Mouse (Mus musculus): ENCODE results near the gene Gm5431. TPM values are rescaled to one million over a fixed set of nuclear protein-coding genes. Genes with fewer than 3 reads are reported as not detected.
"Not testable (repeated sequence)": the region's sequence is repeated elsewhere in the genome, so short reads cannot be mapped to it uniquely, and the experiment has no call there.

The Gm5431 gene
- polyA plus RNA-seq, 1 experiment from 2014 or later = 0.12 TPM

DNA sequence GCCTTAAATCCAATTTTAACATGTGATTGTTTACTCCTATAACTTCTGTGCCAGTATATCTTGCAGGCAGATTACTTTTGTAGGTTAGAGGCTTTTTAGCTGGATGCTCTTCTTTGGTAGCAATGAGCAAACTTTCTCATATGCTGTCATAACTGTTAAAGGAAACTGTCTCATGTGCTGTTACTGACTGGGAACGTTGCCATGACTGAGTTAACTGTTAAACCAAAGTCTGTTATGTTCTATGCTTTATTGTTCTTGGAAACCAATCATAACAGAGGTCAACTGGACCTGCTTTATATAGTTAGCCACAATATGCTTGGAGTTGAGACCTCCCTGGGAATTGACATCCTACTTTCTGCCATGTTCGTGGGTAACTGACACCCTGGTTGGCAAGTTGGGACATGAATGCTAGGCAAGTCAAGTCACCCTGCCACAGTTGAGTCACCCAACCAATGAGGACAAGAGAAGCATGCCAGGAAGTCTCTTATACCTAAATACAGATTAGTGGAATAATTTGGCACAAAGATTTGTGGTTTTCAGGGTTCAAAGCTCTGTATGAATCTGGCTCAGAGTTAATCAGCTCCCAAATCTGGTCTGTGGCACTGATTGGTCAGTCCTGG, 3.1 kb downstream of the Gm5431 start:
- Histone ChIP-seq H3K27ac (no peak overlapping the region), H3K27me3 (ENCODE audit: insufficient read depth, poor library complexity, severe bottlenecking) (no peaks in the 10 kb centered on the region), H3K4me1 (replicated peaks) (no peaks in the 10 kb centered on the region), H3K36me3 (no peaks in the 10 kb centered on the region), H3K4me3 (no peak overlapping the region), H3K9me3 (no peaks in the 10 kb centered on the region)
- WGBS = 84% methylated on average over 2 of the region's 2 CpGs
- no peak for DNase-seq (ENCODE audit: low spot score)

DNA sequence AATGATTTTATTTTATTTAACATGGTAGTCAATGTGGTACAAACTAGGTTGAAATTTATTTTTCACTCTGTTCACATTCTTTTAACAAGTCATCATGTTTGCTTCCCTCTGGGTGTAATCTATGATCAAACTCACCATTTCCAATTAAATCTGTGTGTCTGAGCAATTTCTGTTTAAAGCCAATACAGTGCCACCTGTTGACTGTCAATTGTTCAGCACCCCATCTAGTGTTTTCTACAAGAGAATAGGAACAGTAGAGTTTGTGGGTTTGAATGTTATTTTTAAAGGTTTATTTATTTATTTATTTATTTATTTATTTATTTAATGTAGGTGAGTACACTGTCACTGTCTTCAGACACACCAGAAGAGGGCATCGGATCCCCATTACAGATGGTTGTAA, 25.3 kb downstream of the Gm5431 start:
- WGBS = 100% methylated on average over 1 of the region's 1 CpGs
- DNase-seq (ENCODE audit: low spot score) = no peak
- Histone ChIP-seq H3K4me3 (no peak overlapping the region), H3K36me3 (no peaks in the 10 kb centered on the region), H3K27me3 (ENCODE audit: insufficient read depth, poor library complexity, severe bottlenecking) (peaks cover 14% of the 10 kb centered on the region), H3K27ac (no peak overlapping the region), H3K9me3 (no peaks in the 10 kb centered on the region), H3K4me1 (replicated peaks) (peaks cover 10% of the 10 kb centered on the region)

DNA sequence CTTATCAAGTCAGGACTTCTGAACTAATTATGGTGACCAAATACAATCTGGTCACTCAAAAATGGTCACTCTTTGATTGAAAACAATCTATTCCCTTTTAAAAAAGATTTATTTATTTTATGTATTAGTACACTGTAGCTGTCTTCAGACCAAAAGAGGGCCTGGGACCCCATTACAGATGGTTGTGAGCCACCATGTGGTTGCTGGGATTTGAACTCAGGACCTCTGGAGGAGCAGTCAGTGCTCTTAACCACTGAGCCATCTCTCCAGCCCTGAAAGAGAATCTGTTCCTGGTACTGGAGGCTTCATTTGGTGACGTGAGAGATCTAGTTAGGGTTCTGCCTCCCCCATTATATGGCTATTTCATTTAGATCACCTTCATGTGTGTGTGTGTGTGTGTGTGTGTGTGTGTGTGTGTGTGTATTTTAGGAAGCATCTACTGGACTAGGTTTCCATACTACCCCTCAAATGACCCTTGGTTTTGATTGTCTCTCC, 26.6 kb downstream of the Gm5431 start:
- 71% methylated on average over 1 of the region's 1 CpGs for WGBS
- not testable (repeated sequence) for H3K4me3 ChIP-seq

DNA sequence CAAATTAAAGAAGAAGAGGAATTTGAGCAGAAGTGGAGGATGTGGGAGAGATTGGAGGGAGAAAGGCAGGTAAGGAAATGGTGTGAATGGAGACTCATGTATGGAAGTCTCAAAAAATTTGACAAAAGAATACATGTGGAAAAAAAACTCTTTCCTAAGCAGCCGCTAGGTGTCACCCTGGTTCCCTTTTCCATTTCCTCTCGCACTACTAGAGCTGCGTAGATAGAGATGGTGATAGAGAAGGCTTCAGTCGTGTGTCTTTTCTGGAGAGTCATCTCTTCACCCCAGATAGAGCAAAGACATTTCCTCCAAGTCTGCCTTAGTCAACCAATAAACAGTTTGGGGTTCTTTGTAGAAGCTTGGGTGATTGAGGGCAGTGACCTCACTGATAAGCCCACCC, 27.5 kb downstream of the Gm5431 start:
- H3K9me3 ChIP-seq = no peaks in the 10 kb centered on the region
- H3K36me3 ChIP-seq = no peaks in the 10 kb centered on the region
- H3K27ac ChIP-seq = no peak overlapping the region
- H3K4me1 ChIP-seq (replicated peaks) = peaks cover 21% of the 10 kb centered on the region
- peaks cover 16% of the 10 kb centered on the region for H3K27me3 ChIP-seq (ENCODE audit: insufficient read depth, poor library complexity, severe bottlenecking)
- 3% methylated on average over 4 of the region's 4 CpGs for WGBS
- H3K4me3 ChIP-seq = no peak overlapping the region
- DNase-seq (ENCODE audit: low spot score) = peak; percentile 54

More for the DNA sequence above, 26.6 kb downstream of the Gm5431 start:
- not testable (repeated sequence) for H3K27ac ChIP-seq; H3K9me3 ChIP-seq; DNase-seq (ENCODE audit: low spot score); H3K36me3 ChIP-seq
- H3K4me1 ChIP-seq (replicated peaks) = peaks cover 21% of the 10 kb centered on the region
- H3K27me3 ChIP-seq (ENCODE audit: insufficient read depth, poor library complexity, severe bottlenecking) = peaks cover 14% of the 10 kb centered on the region

DNA sequence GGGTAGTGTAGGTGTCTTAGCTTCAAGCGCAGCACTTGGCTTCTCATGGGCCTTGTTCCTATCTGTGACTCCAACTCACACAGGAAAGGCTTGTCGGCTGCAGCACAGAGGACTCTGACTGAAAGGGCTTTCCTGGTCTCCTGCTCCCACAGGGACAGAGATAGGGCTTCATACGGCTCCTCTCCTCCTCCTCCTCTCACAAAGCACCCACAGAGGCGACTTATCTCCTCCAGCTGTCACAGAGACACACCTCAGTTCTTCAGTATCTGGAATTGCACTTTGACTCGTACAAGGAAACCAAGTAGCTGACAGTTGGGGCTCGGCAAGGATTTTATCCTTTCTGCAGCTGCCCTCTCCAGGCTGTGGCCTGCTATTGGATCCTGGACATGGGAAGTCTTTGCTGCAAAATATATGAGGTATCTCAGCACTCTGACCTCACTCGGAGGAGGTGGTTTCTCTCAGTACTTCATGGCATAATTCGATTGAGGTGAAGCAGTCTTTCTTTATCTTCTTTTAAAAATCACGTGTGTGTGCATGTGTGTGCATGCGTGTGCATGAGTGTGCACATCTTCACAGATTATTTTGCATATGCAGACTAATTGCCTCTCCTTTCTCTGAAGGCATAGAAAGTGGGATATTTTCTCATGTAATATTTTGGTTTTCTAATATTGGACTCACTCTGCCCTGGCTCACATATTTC, 28.3 kb downstream of the Gm5431 start:
- Histone ChIP-seq H3K9me3 (no peaks in the 10 kb centered on the region), H3K27ac (no peak overlapping the region), H3K4me3 (no peak overlapping the region), H3K4me1 (replicated peaks) (peaks cover 21% of the 10 kb centered on the region), H3K27me3 (ENCODE audit: insufficient read depth, poor library complexity, severe bottlenecking) (peaks cover 20% of the 10 kb centered on the region), H3K36me3 (no peaks in the 10 kb centered on the region)
- WGBS = 78% methylated on average over 10 of the region's 10 CpGs
- no peak for DNase-seq (ENCODE audit: low spot score)

DNA sequence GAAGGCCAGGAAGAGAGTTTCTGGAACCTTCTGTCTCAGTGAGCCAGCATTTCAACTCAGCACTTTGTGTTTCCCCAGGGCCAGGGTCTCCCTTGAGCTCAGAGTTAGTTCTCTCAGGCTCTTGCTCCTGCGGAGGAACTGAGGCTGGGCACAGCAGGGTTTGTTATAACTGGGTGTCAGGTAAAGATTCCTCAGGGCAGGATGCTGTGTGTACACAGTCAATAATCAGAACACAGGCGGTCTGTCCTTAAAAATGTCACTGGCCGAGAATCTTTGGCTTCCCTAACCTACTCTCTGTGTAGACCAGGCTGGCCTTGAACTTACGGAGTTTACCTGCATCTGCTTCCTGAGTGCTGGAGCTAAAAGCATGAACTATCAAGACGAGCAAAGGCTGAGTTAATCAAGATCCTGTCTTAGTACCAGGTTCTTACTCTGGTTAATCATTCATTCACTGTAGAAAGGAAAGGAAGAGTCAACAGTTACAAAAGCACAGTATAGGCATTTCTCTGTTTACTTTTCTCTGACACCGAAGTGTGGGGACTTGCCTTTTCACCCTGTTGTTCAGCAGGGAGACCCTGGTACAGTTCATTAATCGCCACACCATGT, 29.2 kb downstream of the Gm5431 start:
- no peaks in the 10 kb centered on the region for H3K36me3 ChIP-seq
- H3K4me1 ChIP-seq (replicated peaks) = peaks cover 21% of the 10 kb centered on the region
- H3K27me3 ChIP-seq (ENCODE audit: insufficient read depth, poor library complexity, severe bottlenecking) = peaks cover 20% of the 10 kb centered on the region
- H3K9me3 ChIP-seq = no peaks in the 10 kb centered on the region
- 78% methylated on average over 7 of the region's 7 CpGs for WGBS
- H3K4me3 ChIP-seq = no peak overlapping the region
- DNase-seq (ENCODE audit: low spot score) = no peak
- no peak overlapping the region for H3K27ac ChIP-seq

DNA sequence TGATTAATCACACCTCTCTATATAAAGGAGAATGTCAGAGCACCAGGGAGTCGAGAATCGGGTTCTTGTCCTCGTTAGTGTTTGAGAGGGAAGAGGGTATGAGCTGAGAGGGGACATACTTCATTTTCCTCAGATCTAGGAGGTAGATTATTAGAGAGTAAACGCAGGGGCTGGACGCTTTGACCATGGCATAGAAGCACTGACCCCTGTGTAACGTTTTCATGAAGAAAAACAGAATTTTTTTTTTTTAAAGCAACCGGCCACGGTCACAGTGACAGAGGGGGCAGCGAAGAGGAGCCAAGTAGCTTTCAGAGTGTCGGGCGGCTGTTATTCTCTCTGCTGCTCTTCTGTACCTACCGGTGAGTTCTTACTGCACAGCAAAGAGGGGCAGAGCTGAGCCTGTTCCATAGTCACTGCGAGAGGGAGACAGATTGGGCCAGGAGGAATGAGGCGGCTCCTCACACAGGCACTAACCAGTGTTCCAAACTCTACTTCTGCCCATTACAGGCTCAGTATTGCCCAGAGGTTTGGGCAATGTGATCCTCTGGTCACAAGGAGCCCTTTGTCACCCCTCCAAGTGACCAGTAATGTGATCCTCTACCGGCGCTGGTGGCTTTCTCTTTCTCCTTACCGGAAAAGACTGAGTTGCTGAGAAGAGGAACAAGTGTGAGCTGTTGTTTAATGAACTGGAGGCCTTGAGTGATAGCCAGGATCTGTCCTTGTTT, 30.0 kb downstream of the Gm5431 start:
- H3K36me3 ChIP-seq = no peaks in the 10 kb centered on the region
- DNase-seq (ENCODE audit: low spot score) = peak; percentile 25
- H3K4me3 ChIP-seq = peak overlapping the region; percentile 58
- no peaks in the 10 kb centered on the region for H3K9me3 ChIP-seq
- peaks cover 20% of the 10 kb centered on the region for H3K27me3 ChIP-seq (ENCODE audit: insufficient read depth, poor library complexity, severe bottlenecking)
- H3K4me1 ChIP-seq (replicated peaks) = peaks cover 21% of the 10 kb centered on the region
- 9% methylated on average over 17 of the region's 17 CpGs for WGBS
- H3K27ac ChIP-seq = peak overlapping the region; percentile 66

DNA sequence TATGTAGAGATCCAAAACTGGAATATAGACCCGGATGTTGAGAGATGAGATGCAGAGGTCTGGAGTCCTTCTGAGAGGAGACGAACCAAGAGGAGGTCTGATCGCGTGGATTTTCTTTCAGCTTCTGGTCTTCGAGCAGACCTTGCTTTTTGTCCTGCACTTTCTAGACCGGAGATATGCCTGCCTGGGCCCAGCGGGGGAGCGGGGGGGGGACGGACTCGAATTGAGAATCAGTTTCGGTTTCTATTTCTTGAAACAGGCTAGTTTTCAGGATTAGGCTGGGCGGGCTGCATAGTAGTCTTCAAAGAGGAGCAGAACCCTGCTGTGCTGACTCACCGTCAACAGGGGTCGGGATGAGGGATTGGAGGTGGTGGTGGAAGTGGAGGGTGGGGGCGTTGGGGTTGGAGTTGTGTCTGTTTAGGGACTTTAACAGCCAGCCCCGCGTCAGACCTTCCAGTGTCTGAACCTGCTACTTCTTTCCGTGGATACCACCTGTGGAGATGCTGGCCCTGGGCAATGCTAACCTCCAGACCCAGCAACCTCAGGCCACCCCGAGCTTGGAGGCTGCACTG, 30.7 kb downstream of the Gm5431 start, which contains the start of gene Irgm1:
Gene Irgm1 (minus strand): TSS at position 483 of the 572 bp plus-strand sequence.
- Histone ChIP-seq H3K36me3 (no peaks in the 10 kb centered on the region), H3K4me1 (replicated peaks) (peaks cover 21% of the 10 kb centered on the region), H3K4me3 (peak within 1 kb of the TSS; percentile 58), H3K27ac (peak within 1 kb of the TSS; percentile 66), H3K27me3 (ENCODE audit: insufficient read depth, poor library complexity, severe bottlenecking) (peaks cover 20% of the 10 kb centered on the region), H3K9me3 (no peaks in the 10 kb centered on the region)
- peak; percentile 51 for DNase-seq (ENCODE audit: low spot score)
- WGBS = 2% methylated on average over 19 of the region's 19 CpGs

DNA sequence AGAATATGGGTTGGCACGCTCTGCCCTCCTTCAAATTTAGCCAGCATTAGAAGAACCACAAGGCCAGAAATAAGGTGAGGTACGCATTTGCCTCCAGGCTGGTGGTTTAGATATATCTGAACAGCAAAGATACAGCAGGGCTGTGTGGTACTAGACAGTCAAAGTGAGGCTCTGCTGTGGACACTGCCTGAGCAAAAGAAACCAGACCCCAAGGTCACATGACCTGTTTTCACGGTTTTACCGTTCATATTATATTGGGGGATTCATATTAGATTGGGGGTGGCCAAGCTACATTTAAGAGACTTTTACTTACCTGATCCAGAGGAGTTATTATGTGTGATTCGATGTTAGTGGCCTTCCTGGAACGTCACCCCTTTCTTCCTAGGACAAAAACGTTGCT, 31.2 kb downstream of the Gm5431 start:
- peaks cover 20% of the 10 kb centered on the region for H3K27me3 ChIP-seq (ENCODE audit: insufficient read depth, poor library complexity, severe bottlenecking)
- H3K4me3 ChIP-seq = peak overlapping the region; percentile 58
- H3K9me3 ChIP-seq = no peaks in the 10 kb centered on the region
- DNase-seq (ENCODE audit: low spot score) = no peak
- H3K4me1 ChIP-seq (replicated peaks) = peaks cover 21% of the 10 kb centered on the region
- H3K36me3 ChIP-seq = no peaks in the 10 kb centered on the region
- H3K27ac ChIP-seq = peak overlapping the region; percentile 66
- 39% methylated on average over 7 of the region's 7 CpGs for WGBS

DNA sequence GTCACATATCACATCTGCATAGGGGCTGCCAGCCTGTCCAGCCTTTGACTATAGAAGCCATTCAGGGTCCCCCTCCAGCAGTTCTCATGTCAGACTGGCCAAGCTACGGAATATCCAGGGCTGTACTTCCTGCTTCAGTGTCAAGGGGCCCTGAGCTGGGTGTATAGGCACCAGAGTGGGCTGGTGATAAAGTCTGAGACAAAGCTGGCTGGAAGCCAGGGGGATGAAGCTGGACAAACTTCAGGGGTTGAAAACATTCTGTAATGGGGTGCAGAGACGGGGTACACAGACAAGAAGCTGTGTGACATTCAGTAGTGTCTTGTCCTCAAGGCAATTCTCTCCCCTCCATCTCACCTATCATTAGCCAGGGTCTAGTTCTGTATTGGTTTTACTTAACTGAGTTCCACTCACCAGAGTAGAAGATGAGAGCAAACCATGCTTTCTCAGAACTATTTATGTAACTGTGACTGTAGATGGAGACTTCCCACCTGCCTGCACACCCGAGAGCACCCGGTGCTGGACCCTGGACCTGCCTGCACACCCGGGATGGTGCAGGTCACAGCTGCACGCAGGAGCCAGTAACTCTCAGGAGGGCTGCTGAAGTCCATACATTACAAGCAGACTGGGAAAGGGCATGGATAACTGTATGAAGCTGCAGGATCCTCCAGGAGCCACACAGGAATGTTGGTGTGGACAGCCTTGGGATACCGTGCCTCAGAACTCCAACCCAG, 32.5 kb downstream of the Gm5431 start:
- no peaks in the 10 kb centered on the region for H3K9me3 ChIP-seq
- no peak for DNase-seq (ENCODE audit: low spot score)
- H3K4me1 ChIP-seq (replicated peaks) = peaks cover 21% of the 10 kb centered on the region
- no peak overlapping the region for H3K27ac ChIP-seq
- H3K4me3 ChIP-seq = no peak overlapping the region
- peaks cover 20% of the 10 kb centered on the region for H3K27me3 ChIP-seq (ENCODE audit: insufficient read depth, poor library complexity, severe bottlenecking)
- WGBS = 82% methylated on average over 7 of the region's 7 CpGs
- H3K36me3 ChIP-seq = no peaks in the 10 kb centered on the region

DNA sequence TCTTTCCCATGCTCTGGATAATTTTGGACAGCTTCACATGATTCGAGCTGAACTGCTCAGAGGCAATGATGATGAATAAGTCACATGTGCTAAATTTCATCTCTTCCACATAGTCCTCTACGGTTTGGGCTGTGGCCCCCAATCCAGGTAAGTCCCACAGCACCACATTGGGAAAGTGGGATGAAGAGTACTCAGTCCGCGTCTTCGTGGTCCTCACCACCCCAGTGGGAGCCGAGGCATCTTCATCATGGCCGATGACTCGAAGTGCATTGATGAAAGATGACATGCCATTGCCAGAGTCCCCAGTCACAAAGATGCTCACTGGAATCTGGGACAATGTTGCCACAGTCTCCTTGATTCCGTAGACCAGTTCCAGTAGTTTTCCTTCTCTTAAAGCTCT, 35.5 kb downstream of the Gm5431 start:
- Histone ChIP-seq H3K27ac (no peak overlapping the region), H3K9me3 (no peaks in the 10 kb centered on the region), H3K27me3 (ENCODE audit: insufficient read depth, poor library complexity, severe bottlenecking) (peaks cover 6% of the 10 kb centered on the region; the same call in 1 of the 2 replicates), H3K36me3 (no peaks in the 10 kb centered on the region), H3K4me3 (no peak overlapping the region), H3K4me1 (replicated peaks) (peaks cover 9% of the 10 kb centered on the region)
- WGBS = 93% methylated on average over 9 of the region's 9 CpGs
- no peak for DNase-seq (ENCODE audit: low spot score)

DNA sequence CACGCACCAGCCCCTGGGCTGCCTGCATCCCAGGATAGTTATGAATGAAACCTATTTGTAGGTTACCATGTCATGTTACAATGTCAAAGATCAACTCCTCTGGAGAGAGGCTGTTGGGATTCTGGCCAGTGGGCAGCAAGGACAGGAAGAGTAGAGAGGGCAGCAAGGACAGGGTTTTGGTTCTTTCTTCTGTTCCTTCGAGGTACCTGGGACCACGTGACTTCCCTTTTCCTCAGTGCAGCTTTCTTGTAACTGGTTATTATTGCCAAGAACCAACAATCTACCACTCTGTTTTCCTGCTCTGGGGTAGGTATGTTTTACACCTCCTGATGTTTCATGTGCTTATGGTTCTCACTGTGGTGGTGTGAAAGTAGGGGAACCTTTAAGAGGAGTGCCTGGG, 38.2 kb downstream of the Gm5431 start:
- Histone ChIP-seq H3K36me3 (no peaks in the 10 kb centered on the region), H3K4me1 (replicated peaks) (no peaks in the 10 kb centered on the region), H3K27me3 (ENCODE audit: insufficient read depth, poor library complexity, severe bottlenecking) (no peaks in the 10 kb centered on the region; the same call in 1 of the 2 replicates), H3K27ac (no peak overlapping the region), H3K9me3 (no peaks in the 10 kb centered on the region), H3K4me3 (no peak overlapping the region)
- 90% methylated on average over 3 of the region's 3 CpGs for WGBS
- DNase-seq (ENCODE audit: low spot score) = no peak
